Mouse (Mus musculus) cortical plate, adult 2 months (tissue): ENCODE measurements around the gene Nudc.

Source experiments
- CTCF ChIP-seq: fragments of 200-500 bp; IDR thresholded peaks from 2 replicates; pipeline ENCODE4 v1.5.1; 2011; ENCODE audit warnings: mild to moderate bottlenecking, control low read depth, low read length; ENCODE audit not compliant: insufficient read depth; ENCODE audit errors: extremely low read depth
- POLR2A ChIP-seq: fragments of 200-500 bp; IDR thresholded peaks from 2 replicates; pipeline ENCODE4 v1.6.1; 2011; ENCODE audit warnings: mild to moderate bottlenecking, low read length, control low read depth; ENCODE audit not compliant: insufficient read depth; ENCODE audit errors: extremely low read depth

- TF ChIP-seq CTCF = no peak
- no peak for TF ChIP-seq POLR2A
Measured at GRCm38 (mm10) chr4:133504755-133505485, 40.9 kb downstream of the Nudc start.
